Mouse (Mus musculus): Measurements from ENCODE around the gene Ccl25.
"Not testable (repeated sequence)": the region's sequence is repeated elsewhere in the genome, so short reads cannot be mapped to it uniquely, and the experiment has no call there.

Gene Ccl25

DNA sequence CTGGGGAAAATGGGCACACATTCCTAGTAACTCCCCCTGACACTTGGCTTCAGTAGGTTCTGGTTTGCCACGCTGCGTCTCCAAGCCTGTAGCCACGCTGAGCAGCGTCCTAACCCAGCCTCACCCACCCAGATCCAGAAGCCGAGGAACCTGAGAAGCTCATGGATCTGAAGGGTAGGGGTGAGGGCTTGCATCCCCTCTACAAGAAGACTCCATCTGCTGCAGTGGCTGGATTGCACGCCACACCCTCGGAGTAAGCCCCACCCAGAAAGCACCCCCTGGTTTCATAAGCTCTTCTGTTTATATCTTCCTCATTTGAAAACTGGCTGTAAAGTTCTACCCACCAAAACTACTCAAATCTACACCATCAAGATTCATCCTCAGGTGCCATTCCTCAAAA lies 22.7 kb downstream of the Ccl25 start:
- DNase-seq, result no peak

DNA sequence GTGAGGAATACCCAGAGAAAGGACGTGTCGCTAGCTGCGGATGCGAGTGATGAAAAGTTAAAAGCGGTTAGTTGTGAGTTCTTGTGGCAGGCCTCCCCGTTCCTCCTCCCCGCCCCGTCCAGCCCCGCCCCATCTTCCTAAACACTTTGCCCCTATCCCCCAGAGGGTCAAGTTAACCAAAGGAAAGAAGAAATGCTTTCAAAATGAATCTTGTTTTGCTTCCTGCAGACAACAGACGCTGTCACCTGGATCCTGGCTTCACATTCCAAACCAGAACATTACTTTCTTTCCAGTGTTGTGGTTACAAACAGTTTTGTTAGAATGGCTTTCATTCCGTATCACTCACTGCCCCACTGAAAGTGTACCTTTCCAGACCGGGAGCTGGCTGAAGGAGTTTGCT lies 23.3 kb downstream of the Ccl25 start:
- no peak for DNase-seq

DNA sequence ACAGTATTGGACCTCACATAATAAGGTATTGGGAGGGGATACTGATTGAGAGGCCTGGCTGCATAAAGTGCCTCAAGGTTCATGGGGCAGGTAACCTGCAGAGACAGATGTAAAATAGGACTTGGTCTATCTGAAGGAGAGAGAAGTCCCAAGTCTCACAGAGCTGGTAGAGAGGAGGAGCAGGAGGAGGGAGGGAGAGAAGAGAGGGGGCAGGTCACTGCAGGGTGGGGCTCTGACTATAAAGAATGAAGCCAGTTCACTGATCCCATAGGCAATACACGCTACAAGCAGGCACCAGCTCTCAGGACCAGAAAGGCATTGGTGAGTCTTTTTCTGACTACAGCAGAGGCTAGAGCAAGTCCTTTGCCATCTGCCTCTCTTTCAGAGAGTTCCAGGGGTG lies 24.3 kb downstream of the Ccl25 start:
- no peak for DNase-seq

DNA sequence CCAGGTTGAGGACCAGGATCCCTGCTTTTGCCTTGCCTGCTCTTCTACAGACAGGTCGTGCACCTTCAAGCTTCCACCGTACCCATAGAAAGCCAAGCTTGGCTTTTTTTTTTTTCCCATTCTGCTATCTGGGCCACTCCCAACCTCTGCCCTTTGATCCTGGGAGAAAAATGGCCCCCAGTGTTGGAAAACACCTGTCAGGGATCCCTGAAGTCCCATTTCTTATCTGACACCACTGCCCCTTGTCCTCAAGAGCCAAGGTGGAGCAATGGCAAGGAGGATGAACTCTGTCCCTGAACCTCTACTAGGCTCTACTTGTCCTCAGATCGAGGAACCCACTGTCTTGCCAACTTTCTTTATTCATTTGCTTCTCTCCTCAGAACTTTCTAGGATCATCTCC lies 25.6 kb downstream of the Ccl25 start:
- no peak for DNase-seq

DNA sequence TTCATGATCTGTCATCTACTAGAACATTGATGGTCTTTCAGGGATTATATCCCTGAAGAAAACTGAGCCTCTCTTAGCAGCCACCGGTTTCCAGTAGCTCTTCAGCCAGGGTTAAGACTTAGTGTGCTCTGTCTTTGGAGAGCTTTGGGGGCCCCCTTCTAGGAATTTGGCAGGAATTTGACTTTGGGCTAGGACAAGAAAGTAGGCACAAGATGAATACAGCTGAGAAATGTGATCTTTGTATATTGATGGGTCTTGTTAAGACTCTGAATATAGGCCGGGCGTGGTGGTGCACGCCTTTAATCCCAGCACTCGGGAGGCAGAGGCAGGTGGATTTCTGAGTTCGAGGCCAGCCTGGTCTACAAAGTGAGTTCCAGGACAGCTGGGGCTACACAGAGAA lies 27.6 kb downstream of the Ccl25 start:
- DNase-seq, result not testable (repeated sequence)

DNA sequence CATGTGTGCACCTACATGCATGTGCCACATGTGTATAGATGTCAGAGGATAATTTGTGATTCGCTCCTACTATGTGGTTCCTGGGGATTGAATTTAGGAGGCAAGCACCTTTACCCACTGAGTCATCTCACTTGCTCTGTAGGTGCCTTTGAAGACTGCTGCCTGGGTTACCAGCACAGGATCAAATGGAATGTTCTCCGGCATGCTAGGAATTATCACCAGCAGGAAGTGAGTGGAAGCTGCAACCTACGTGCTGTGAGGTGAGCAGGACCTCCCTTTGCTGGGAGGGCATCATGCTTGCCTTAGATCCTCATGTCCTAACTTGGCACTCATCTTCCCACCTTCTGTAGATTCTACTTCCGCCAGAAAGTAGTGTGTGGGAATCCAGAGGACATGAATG lies 28.7 kb downstream of the Ccl25 start:
- DNase-seq, result no peak

DNA sequence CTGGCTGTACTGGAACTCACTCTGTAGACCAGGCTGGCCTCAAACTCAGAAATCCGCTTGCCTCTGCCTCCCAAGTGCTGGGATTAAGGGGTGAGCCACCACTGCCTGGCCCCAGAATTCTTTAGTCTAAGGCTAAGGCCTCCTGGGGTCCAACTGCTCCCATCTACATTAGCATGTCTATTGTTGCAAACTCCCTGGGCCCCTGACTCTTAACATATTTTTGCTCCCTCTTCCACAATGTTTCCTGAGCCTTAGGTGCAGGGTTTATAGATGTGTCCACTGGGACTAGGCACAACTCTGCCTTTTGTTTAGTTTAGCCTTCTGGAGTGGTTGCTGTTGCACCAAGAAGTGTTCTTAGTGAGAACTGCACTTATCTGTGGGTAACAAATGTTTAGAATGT lies 29.5 kb downstream of the Ccl25 start:
- DNase-seq, result no peak

DNA sequence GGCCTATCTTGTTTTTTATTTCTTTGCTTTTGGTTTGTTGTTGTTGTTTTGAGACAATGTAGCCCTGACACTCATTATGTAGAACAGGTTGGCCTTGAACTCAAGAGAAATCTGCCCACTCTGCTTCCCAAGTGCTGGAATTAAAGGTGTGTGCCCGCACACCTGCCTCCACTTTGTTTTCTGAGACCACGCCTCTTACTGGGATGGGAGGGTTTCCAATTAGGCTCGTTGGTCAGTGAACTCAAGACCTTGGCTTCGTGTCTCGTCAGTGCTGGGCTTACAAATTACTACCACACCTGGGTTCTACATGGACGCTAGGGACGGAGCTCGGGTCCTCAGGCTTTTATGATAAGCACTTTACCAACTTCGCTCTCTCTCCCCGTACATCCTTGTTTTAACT lies 30.4 kb downstream of the Ccl25 start:
- no peak for DNase-seq

DNA sequence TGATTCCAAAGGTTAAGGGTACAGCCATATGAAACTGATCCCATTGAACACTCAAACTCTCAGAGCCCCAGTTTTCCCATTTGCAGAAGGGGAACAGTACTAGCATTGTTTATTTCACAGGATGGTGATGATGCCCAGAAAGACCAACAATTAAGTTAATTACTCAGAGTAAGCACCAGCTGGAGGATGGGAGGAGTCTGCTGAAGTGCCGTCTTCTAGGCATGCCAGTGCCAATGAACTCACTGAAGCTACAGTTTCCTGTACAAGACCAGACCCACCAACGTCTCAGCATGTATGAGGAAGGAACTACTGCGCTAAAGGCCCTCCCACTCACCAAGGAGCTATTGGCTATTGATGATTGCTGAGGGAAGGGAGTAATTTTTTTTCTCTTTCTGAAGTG lies 34.4 kb downstream of the Ccl25 start:
- DNase-seq, result no peak

DNA sequence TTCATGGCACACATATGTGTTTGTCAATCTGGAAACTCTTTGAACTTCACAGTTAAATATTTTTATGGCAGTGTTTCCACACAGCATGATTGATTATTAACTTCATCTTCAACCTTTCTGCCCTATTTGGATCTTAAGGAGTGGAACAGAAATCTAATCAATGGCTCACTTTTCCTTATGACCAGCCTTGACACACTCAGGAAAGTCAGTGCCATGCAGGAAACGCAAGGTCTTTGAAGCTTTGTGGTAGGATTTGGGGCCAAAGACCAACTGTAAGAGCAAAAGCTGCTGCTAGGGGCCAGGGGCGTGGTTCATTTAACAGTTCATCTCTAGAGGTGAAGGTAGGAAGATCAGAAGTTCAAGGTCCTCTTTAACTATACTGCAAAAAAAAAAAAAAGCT lies 35.9 kb downstream of the Ccl25 start:
- DNase-seq, result no peak

DNA sequence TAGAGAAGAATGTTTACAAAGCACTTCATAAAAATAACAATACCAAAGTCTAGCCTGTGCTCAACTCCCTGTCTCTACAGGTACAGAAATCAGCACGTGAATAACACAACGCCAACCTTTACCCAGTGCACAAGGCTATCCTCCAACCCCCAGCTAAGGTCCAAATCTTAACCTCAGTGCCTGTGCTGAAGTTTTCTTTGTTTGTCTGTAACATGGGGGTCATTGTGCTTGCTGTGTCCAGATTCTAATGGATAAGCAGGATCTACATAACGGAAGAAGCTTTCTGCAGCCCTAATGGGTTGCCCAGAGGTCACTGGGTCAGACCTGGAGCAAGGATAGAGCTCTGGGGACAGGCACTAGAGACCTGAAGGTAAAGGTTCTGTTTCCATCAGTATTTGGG lies 41.2 kb downstream of the Ccl25 start:
- no peak for DNase-seq

DNA sequence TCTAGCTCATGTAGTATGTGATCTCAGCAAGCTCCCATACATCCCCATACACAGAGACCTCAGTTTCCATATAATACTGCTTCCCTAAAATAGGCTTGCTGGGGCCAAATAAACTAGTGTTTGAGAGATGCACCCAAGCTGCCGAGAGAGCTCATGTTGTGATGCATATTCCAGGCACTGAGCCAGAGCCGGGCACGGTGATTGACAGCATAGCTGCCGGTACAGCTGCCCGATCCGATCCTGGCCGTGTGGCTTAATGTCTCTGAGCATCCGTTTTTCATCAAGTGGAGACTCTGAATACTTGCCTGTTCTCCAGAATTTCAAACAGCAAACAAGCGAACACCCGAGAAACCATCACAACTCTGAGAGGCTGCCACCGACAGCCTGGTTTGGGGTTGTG lies 42.8 kb downstream of the Ccl25 start:
- no peak for DNase-seq

DNA sequence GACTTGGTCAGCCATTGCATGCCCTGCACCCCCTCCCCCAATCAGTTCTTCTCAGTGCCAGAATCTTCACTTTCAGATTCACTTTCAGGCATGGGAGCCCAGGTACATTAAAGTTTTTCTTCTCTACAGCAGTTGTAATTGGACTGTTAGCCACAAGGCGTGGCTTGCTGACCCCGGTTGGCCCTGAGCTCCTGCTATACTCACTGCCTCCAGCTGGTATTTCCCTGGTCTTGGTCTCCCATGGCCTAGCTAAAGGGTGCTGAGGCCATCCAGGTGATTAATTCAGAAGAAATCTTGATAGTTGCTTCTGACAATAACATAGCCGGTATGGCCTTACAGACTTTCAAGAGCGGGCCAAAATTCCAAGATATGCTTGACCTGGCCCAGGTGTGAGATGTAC lies 43.5 kb downstream of the Ccl25 start:
- DNase-seq, result no peak

DNA sequence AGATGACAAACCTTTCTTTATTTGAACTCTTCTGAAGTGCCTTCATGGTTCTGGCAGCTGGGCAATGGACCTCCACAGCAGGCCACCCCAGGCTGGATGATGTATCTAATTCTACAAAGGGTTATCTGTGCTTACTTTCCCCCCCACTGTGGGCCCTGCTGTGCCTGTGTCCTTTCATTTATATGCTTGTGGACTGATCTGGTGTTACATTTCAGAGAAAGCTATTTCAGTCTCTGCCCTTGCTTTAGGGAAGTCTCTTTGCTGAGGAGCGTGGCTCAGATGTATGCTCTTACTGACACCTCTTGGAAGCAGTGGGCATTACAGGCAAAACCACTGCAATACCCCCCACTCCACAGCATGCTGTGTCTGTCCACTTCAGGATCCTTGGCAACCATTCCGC lies 45.1 kb downstream of the Ccl25 start:
- DNase-seq, result peak; percentile 46

DNA sequence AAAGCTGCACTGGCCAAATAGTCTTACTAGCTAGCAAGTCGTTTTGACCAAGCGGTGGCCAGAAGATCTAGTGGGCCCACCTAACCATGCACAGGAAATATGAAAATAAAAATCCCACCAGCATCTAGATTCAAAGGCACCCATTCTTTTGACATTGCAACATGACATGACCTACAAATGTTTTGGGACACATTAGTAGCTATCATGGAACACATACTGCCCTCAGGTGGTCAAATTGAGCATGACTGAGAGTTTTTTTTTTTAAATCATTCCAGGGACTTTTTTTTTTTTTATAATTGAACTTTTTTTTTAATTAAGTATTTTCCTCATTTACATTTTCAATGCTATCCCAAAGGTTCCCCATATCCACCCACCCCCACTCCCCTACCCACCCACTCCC lies 47.6 kb downstream of the Ccl25 start:
- no peak for DNase-seq

DNA sequence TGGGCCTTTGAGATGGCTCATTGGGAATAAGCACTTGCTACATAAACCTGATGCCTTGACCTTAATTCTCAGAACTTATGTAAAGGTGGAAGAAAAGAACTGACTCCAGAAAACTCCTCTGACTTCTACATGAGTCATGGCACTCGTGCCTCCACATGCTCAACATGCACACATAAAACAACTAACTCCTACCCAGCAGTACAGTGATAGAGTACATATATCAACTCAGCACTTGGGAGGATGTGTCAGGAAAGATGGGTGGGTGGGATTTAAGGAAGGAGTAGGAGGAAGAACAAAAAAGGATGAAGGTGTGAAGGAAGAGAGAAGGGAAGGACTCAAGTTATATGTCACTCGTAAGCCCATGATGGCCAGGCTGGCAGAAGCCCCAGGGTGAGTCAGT lies 76.4 kb downstream of the Ccl25 start:
- DNase-seq, result no peak

DNA sequence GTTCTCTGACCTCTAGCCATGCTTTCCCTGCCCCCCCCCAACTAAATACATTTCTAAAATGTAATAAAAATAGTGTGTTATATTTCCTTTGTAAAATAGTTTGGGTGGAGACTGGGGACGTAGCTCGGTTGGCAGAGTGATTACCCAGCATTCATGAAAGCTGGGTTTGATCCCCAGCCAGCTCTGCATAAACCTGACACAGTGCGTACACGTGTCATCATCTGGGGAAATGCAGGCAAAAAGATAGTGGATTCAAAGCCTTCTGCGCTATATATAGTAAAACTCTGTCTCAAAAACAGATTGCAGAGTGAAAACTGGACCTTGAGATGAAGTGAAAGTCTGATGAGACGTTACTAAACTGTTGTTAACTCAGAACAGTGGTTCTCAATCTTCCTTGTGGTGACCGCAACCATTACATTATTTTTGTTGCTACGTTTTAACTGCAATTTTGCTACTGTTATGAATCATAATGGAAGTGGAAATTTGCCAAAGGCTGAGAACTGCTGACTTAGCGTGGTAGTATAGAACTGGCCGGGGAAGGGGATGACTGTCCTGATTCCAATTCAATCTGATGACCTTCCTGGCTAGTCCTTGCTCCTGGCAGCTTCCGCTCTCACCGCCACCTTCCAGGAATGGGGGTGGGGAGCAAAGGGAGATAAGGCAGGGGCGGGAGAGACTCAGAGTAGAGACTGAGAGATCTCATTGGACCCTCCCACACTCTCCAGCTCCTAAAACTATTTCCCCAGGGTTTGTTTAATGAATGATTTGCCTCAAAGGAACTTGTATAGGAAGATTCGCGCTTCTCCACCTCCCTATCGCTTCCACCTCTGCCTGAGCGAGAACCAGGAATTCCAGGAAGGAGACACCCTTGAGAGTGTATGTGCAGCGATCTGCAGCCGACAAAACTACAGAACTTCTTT lies 79.2 kb downstream of the Ccl25 start:
- DNase-seq, result no peak

DNA sequence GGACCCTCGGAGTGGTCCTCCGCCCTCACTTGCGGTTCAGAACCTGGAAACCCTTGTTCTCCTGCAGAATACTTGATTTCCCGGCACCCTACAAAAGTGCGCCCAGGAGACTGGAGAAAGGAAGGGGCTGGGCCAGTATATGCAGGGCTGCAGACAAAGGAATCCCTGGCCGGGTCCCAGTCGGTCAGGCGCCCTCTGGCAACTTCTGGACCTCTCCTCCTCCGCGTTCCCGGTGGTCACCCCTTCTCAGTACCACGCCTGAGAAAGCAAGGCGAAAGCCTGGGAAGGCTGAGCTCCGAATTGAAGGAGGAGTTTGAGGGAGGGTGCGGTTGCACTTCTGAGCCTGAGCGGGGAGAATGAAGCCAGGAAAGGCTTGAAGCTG lies 79.9 kb downstream of the Ccl25 start:
- DNase-seq, result peak; percentile 14

DNA sequence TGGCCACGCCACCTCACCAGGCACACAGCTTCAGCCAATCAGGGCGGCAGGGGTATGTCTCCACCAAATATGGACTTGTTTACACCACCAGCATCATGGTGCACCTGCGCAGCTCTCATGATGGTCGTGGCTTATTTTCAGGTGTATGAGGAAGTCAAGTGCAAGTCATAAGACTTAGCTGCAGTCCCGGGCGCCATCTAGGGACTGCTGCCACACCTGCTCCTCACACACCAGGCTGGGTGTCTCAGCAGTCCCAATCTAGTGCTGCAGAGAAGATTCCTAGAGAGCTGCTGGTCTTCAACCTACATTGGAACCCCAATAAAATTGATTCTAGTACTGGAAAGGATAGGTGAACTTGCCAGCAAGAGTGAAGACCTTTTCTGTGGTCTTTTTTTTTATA lies 83.4 kb downstream of the Ccl25 start:
- DNase-seq, result not testable (repeated sequence)
